Mouse (Mus musculus): ENCODE data around the gene Agbl4. TPM values are rescaled to one million over a fixed set of nuclear protein-coding genes. Genes with fewer than 3 reads are reported as not detected.

Agbl4 gene
- total and polyA plus RNA-seq, 3 experiments, result not detected

DNA sequence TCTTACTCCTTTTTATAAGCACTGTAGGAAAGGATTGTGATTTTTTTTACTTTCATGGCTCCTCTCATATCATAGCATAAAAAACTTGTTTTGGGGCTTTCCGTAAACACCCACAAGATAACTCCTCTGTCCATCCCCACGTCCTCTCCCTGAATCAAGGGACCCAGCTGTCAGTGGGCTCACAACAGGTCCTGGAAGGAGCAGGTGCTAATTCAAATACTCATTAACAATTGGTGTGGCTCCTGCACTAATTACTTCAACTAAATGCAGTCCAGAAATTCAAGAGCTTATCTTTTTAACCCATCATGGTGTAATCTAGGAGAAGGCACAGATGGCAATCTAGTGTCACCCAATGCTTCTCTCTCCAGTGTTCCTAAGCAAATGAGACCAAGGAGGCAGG, 36.9 kb upstream of the Agbl4 start:
- Histone ChIP-seq H3K27me3 (replicated peaks) (no peaks in the 10 kb centered on the region), H3K4me2 (ENCODE audit: insufficient read depth, low read depth, poor library complexity, severe bottlenecking) (no peak overlapping the region), H3K9me3 (replicated peaks; ENCODE audit: low read length) (no peaks in the 10 kb centered on the region), H3K4me3 (replicated peaks in 1 of 3; ENCODE audit: low read depth in 2 of 3, low read length in 2 of 3, poor library complexity in 1 of 3) (no peak overlapping the region), H3K9ac (ENCODE audit: insufficient read depth, low read depth) (no peak overlapping the region), H3K36me3 (replicated peaks in 1 of 2; ENCODE audit: control insufficient read depth in 1 of 2, insufficient read depth in 1 of 2, low read length in 1 of 2) (no peaks in the 10 kb centered on the region), H3K79me2 (replicated peaks; ENCODE audit: control insufficient read depth, extremely low read depth, insufficient read depth, poor library complexity, severe bottlenecking) (no peaks in the 10 kb centered on the region), H3K27ac (ENCODE audit: insufficient read depth, low read depth) (no peak overlapping the region), H3K4me1 (ENCODE audit: control insufficient read depth in 1 of 2, insufficient read depth in 2 of 2) (no peaks in the 10 kb centered on the region)
- dilution Hi-C loops (cut with MboI; ENCODE audit: extremely low pct_ligation_motif_present, extremely low pct_unique_long_range_greater_than_20kb, low sequenced_read_pairs) (no loop called here), in situ Hi-C loops (cut with MboI; ENCODE audit: low pct_ligation_motif_present, low pct_unique_long_range_greater_than_20kb, low sequenced_read_pairs) (no loop called here)
- no peak for DNase-seq (ENCODE audit: extremely low read depth)
- TF ChIP-seq ZKSCAN1 (IDR thresholded peaks at IDR 0.05; ENCODE audit: borderline replicate concordance, low read depth, low read length) (no peak), JUND (conservative IDR thresholded peaks at IDR 0.05; ENCODE audit: low read depth, low read length) (no peak), ZNF384 (IDR thresholded peaks at IDR 0.05; ENCODE audit: low read depth, low read length) (no peak), POLR2A (IDR thresholded peaks at IDR 0.05; ENCODE audit: low read depth, low read length) (no peak), POLR2AphosphoS2 (IDR thresholded peaks at IDR 0.05; ENCODE audit: low read depth, low read length) (no peak), KAT2A (IDR thresholded peaks at IDR 0.05; ENCODE audit: insufficient replicate concordance, low read length) (no peak), MXI1 (IDR thresholded peaks at IDR 0.05; ENCODE audit: low read depth, low read length) (no peak), ZMIZ1 (IDR thresholded peaks at IDR 0.05; ENCODE audit: low read depth, low read length) (no peak)

DNA sequence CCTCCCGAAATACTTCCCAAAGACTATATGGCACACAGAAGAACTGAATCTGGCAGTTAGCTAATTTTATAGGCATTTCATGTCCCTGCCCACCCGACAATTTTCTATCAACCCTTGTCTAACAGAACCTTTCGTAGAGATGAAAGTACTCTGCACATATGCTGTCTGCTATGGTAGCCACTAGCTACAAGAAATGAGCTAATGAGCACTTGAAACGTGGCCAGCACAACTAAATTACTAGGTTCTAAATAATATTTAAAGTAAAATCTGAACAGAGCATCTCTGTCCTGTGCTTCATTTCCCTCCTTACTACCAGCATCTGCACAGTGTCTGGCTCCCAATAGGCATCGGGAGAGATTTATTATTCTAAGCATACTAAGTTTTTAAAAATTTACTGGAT, 1.2 kb upstream of the Agbl4 start:
- Histone ChIP-seq H3K79me2 (replicated peaks; ENCODE audit: control insufficient read depth, extremely low read depth, insufficient read depth, poor library complexity, severe bottlenecking) (no peaks in the 10 kb centered on the region), H3K27me3 (replicated peaks) (no peaks in the 10 kb centered on the region), H3K4me1 (ENCODE audit: control insufficient read depth in 1 of 2, insufficient read depth in 2 of 2) (no peaks in the 10 kb centered on the region), H3K4me2 (ENCODE audit: insufficient read depth, low read depth, poor library complexity, severe bottlenecking) (no peak overlapping the region), H3K9ac (ENCODE audit: insufficient read depth, low read depth) (no peak overlapping the region), H3K9me3 (replicated peaks; ENCODE audit: low read length) (no peaks in the 10 kb centered on the region), H3K4me3 (replicated peaks in 1 of 3; ENCODE audit: low read depth in 2 of 3, low read length in 2 of 3, poor library complexity in 1 of 3) (no peak overlapping the region), H3K27ac (ENCODE audit: insufficient read depth, low read depth) (no peak overlapping the region), H3K36me3 (replicated peaks in 1 of 2; ENCODE audit: control insufficient read depth in 1 of 2, insufficient read depth in 1 of 2, low read length in 1 of 2) (no peaks in the 10 kb centered on the region)
- in situ Hi-C loops (cut with MboI; ENCODE audit: low pct_ligation_motif_present, low pct_unique_long_range_greater_than_20kb, low sequenced_read_pairs), result no loop called here
- dilution Hi-C loops (cut with MboI; ENCODE audit: extremely low pct_ligation_motif_present, extremely low pct_unique_long_range_greater_than_20kb, low sequenced_read_pairs), result no loop called here
- TF ChIP-seq CTCF (conservative IDR thresholded peaks at IDR 0.05 in 1 of 2, IDR thresholded peaks at IDR 0.05 in 1 of 2; ENCODE audit: low read depth in 2 of 2, low read length in 2 of 2) (no peak), ETS1 (conservative IDR thresholded peaks at IDR 0.05; ENCODE audit: low read depth, low read length) (no peak), RCOR1 (conservative IDR thresholded peaks at IDR 0.05; ENCODE audit: low read depth, low read length) (no peak), CHD2 (IDR thresholded peaks at IDR 0.05; ENCODE audit: low read length) (no peak), EP300 (IDR thresholded peaks at IDR 0.05; ENCODE audit: low read length) (no peak), UBTF (IDR thresholded peaks at IDR 0.05; ENCODE audit: low read depth, low read length) (no peak), NRF1 (IDR thresholded peaks at IDR 0.05; ENCODE audit: low read depth, low read length) (no peak), POLR2AphosphoS2 (IDR thresholded peaks at IDR 0.05; ENCODE audit: low read depth, low read length) (no peak), USF1 (IDR thresholded peaks at IDR 0.05; ENCODE audit: low read depth, low read length) (no peak), MAZ (IDR thresholded peaks at IDR 0.05; ENCODE audit: low read depth, low read length) (no peak), JUN (IDR thresholded peaks at IDR 0.05; ENCODE audit: insufficient read depth, low read depth, low read length) (no peak), MEF2A (IDR thresholded peaks at IDR 0.05; ENCODE audit: borderline replicate concordance, low read depth, low read length) (no peak), ZC3H11A (IDR thresholded peaks at IDR 0.05; ENCODE audit: low read depth, low read length) (no peak), MXI1 (IDR thresholded peaks at IDR 0.05; ENCODE audit: low read depth, low read length) (no peak)
- DNase-seq (ENCODE audit: extremely low read depth), result no peak
